Comparison of ENCODE assay signal across 9 mouse cellular contexts in the genomic region with DNA sequence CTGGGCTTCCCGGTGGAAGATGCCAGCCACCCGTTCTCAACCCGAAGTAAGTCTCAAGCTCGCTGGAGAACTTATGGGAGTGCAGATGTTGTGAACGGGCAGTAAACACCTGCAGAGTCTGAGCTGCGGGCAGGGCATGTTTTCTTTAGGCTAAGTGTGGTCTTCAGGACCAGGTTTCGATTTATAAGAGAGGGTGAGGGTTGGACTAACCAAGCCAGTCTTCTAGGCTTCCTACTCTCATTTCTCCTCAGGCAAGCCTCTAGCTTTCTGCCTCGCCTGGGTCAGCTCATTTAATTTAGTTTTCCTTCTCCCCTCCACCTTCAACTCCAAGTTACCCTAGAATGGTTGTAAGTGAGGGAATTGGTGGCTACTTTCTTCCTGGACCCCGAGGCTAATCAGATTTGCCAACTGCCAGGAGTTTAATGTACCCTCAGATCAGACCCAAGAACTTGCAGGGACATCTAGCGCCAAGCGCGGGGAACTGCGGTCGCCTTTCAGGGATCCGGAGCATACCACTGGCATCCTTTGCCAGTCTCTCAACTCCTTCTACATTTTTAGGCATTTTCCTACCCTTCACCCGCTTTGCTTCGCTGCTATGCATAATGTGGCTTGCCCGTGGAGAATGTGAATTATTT. TPM values are rescaled to one million over a fixed set of nuclear protein-coding genes. Genes with fewer than 3 reads are reported as not detected.
A peak's percentile ranks its signal among the peaks of the same experiment; 100 is the strongest.
DNase-seq lines count a peak whose midpoint lies in the region; ATAC-seq and TF ChIP-seq lines count a peak whose summit lies in the region.
"Had no signal": no experiment of that assay in that cellular context is flagged by ENCODE, and none has a peak within 500 bp of the region (broad histone marks: within the 10 kb centered on the region; RNA-seq: fewer than 3 reads in every experiment).

No protein-coding gene starts in this region.

- no peak overlapping the region for H3K27ac ChIP-seq in midbrain, embryonic 11.5 days (ENCODE audit: low read depth, low read length)
- no peak overlapping the region for H3K27ac ChIP-seq in midbrain, embryonic 13.5 days
- no peak overlapping the region for H3K27ac ChIP-seq in embryonic fibroblast, embryonic 13.5 days (ENCODE audit: insufficient read depth, low read length)
- no peak overlapping the region for H3K27ac ChIP-seq in neural tube, embryonic 13.5 days (replicated peaks)

- no peak for TF ChIP-seq POLR2A in embryonic fibroblast, embryonic 13.5 days (IDR thresholded peaks at IDR 0.05; ENCODE audit: low read depth, low read length)

- TF ChIP-seq CTCF in embryonic fibroblast, embryonic 13.5 days (IDR thresholded peaks at IDR 0.05; ENCODE audit: borderline replicate concordance, insufficient read depth, low read length): peak; percentile 32; the same call in 1 of the 2 replicates

- H3K9ac ChIP-seq in midbrain, embryonic 11.5 days (ENCODE audit: low read length): no peak overlapping the region
- no peak overlapping the region for H3K9ac ChIP-seq in midbrain, embryonic 13.5 days (replicated peaks)
- H3K9ac ChIP-seq in neural tube, embryonic 13.5 days: no peak overlapping the region

- H3K36me3 ChIP-seq in midbrain, embryonic 11.5 days (ENCODE audit: control insufficient read depth, insufficient read depth, low read length): no peaks in the 10 kb centered on the region
- no peaks in the 10 kb centered on the region for H3K36me3 ChIP-seq in midbrain, embryonic 13.5 days
- H3K36me3 ChIP-seq in neural tube, embryonic 13.5 days: no peaks in the 10 kb centered on the region

- ATAC-seq in midbrain, embryonic 11.5 days (ENCODE audit: low FRiP score): peak; percentile 39; the same call in 1 of the 2 replicates
- no peak for ATAC-seq in midbrain, embryonic 13.5 days
- ATAC-seq in neural tube, embryonic 13.5 days (ENCODE audit: low read depth): 0 out of 2 replicates have a peak, but pooled peaks have one; percentile 60

- H3K4me3 ChIP-seq in midbrain, embryonic 11.5 days (ENCODE audit: low read depth, low read length): no peak overlapping the region
- H3K4me3 ChIP-seq in midbrain, embryonic 13.5 days (replicated peaks): no peak overlapping the region
- H3K4me3 ChIP-seq in embryonic fibroblast, embryonic 13.5 days (ENCODE audit: insufficient read depth, low read length): no peak overlapping the region
- no peak overlapping the region for H3K4me3 ChIP-seq in neural tube, embryonic 13.5 days

- intact Hi-C loops in left cerebral cortex, postnatal 4 days (cut with DNase I): loop anchor here (2.0 to 5.0 kb wide), 5 partner anchors 363 to 1111 kb away; no protein-coding TSS in a partner anchor

- no peak overlapping the region for H3K4me2 ChIP-seq in midbrain, embryonic 11.5 days
- H3K4me2 ChIP-seq in midbrain, embryonic 13.5 days (replicated peaks): no peak overlapping the region
- H3K4me2 ChIP-seq in neural tube, embryonic 13.5 days: no peak overlapping the region

- WGBS in midbrain, embryonic 11.5 days: 3% methylated on average over 18 of the region's 18 CpGs
- 5% methylated on average over 18 of the region's 18 CpGs for WGBS in midbrain, embryonic 13.5 days
- 2% methylated on average over 18 of the region's 18 CpGs for WGBS in neural tube, embryonic 13.5 days

- H3K9me3 ChIP-seq in midbrain, embryonic 11.5 days (ENCODE audit: control insufficient read depth, low read length): no peaks in the 10 kb centered on the region
- no peaks in the 10 kb centered on the region for H3K9me3 ChIP-seq in midbrain, embryonic 13.5 days
- H3K9me3 ChIP-seq in neural tube, embryonic 13.5 days: no peaks in the 10 kb centered on the region

- H3K27me3 ChIP-seq in midbrain, embryonic 11.5 days (ENCODE audit: control insufficient read depth, insufficient read depth, low read length): peaks cover 96% of the 10 kb centered on the region
- peaks cover 99% of the 10 kb centered on the region for H3K27me3 ChIP-seq in midbrain, embryonic 13.5 days
- peaks cover 99% of the 10 kb centered on the region for H3K27me3 ChIP-seq in neural tube, embryonic 13.5 days

- peak; percentile 84 to 85 for DNase-seq in cerebellum, postnatal 10 days
- no peak for DNase-seq in cerebellum, adult 11 months
- DNase-seq in midbrain, embryonic 11.5 days (ENCODE audit: low spot score, missing footprints): peak; percentile 93
- DNase-seq in left cerebral cortex, postnatal 4 days: peak; percentile 74
- DNase-seq in gastrocnemius, postnatal 10 days: no peak

- peaks cover 7% of the 10 kb centered on the region; the same call in 1 of the 2 replicates for H3K4me1 ChIP-seq in midbrain, embryonic 11.5 days (ENCODE audit: control insufficient read depth, insufficient read depth, low read length)
- peaks cover 7% of the 10 kb centered on the region for H3K4me1 ChIP-seq in midbrain, embryonic 13.5 days (replicated peaks)
- no peaks in the 10 kb centered on the region for H3K4me1 ChIP-seq in embryonic fibroblast, embryonic 13.5 days (ENCODE audit: control insufficient read depth, insufficient read depth, low read length)
- peaks cover 12% of the 10 kb centered on the region for H3K4me1 ChIP-seq in neural tube, embryonic 13.5 days (replicated peaks)

RNA-seq across cellular contexts. Expression of gene Evx2, which starts 4.1 kb away (rescaled TPM):
- polyA plus RNA-seq in midbrain, embryonic 11.5 days (2014; fragmentation: Nextera tagmentation; extraction: Ambion mirVana): 1.5 and 1.9 TPM in 2 replicates
- polyA plus RNA-seq in midbrain, embryonic 13.5 days (2015; fragmentation: Nextera tagmentation; extraction: Ambion mirVana): 0.62 and 0.89 TPM in 2 replicates
- 0.35 and 0.74 TPM in 2 replicates for polyA plus RNA-seq in embryonic fibroblast, embryonic 13.5 days (2011; ENCODE audit: insufficient read length, low read depth, missing spikeins)
- total RNA-seq in left cerebral cortex, postnatal 4 days (2021): not detected
- 0.43 and 0.67 TPM in 2 replicates for polyA plus RNA-seq in neural tube, embryonic 13.5 days (2015; fragmentation: Nextera tagmentation; extraction: Ambion mirVana)
- total RNA-seq in gastrocnemius, postnatal 10 days (2021): under 1 TPM in 1 of 2 experiments, not detected in 1; 0.07 TPM
- polyA plus RNA-seq: lung, embryonic 16.5 days had no signal

RNA-seq across cellular contexts. Expression of gene Hoxd13, which starts 4.7 kb away (rescaled TPM):
- not detected in 2 replicates for polyA plus RNA-seq in midbrain, embryonic 11.5 days (2014; fragmentation: Nextera tagmentation; extraction: Ambion mirVana)
- not detected in 2 replicates for polyA plus RNA-seq in midbrain, embryonic 13.5 days (2015; fragmentation: Nextera tagmentation; extraction: Ambion mirVana)
- 17.0 and 20.1 TPM in 2 replicates for polyA plus RNA-seq in embryonic fibroblast, embryonic 13.5 days (2011; ENCODE audit: insufficient read length, low read depth, missing spikeins)
- total RNA-seq in left cerebral cortex, postnatal 4 days (2021): not detected
- 0.10 and 0.19 TPM in 2 replicates for polyA plus RNA-seq in neural tube, embryonic 13.5 days (2015; fragmentation: Nextera tagmentation; extraction: Ambion mirVana)
- total RNA-seq in gastrocnemius, postnatal 10 days (2021): not detected
- polyA plus RNA-seq: lung, embryonic 16.5 days had no signal

RNA-seq across cellular contexts. Expression of gene Hoxd12, which starts 11.4 kb away (rescaled TPM):
- polyA plus RNA-seq in midbrain, embryonic 11.5 days (2014; fragmentation: Nextera tagmentation; extraction: Ambion mirVana): not detected in 2 replicates
- polyA plus RNA-seq in midbrain, embryonic 13.5 days (2015; fragmentation: Nextera tagmentation; extraction: Ambion mirVana): not detected in 2 replicates
- 2.3 and 3.7 TPM in 2 replicates for polyA plus RNA-seq in embryonic fibroblast, embryonic 13.5 days (2011; ENCODE audit: insufficient read length, low read depth, missing spikeins)
- total RNA-seq in left cerebral cortex, postnatal 4 days (2021): not detected
- 0.50 and 1.7 TPM in 2 replicates for polyA plus RNA-seq in neural tube, embryonic 13.5 days (2015; fragmentation: Nextera tagmentation; extraction: Ambion mirVana)
- not detected for total RNA-seq in gastrocnemius, postnatal 10 days (2021)
- polyA plus RNA-seq: lung, embryonic 16.5 days had no signal

RNA-seq across cellular contexts. Expression of gene Hoxd11, which starts 15.9 kb away (rescaled TPM):
- not detected in 2 replicates for polyA plus RNA-seq in midbrain, embryonic 11.5 days (2014; fragmentation: Nextera tagmentation; extraction: Ambion mirVana)
- not detected in 2 replicates for polyA plus RNA-seq in midbrain, embryonic 13.5 days (2015; fragmentation: Nextera tagmentation; extraction: Ambion mirVana)
- polyA plus RNA-seq in embryonic fibroblast, embryonic 13.5 days (2011; ENCODE audit: insufficient read length, low read depth, missing spikeins): 2.8 and 3.8 TPM in 2 replicates
- not detected for total RNA-seq in left cerebral cortex, postnatal 4 days (2021)
- 4.0 and 6.5 TPM in 2 replicates for polyA plus RNA-seq in neural tube, embryonic 13.5 days (2015; fragmentation: Nextera tagmentation; extraction: Ambion mirVana)
- under 1 TPM; 0.23 to 0.56 TPM for total RNA-seq in gastrocnemius, postnatal 10 days (2021)
- polyA plus RNA-seq: lung, embryonic 16.5 days had no signal

RNA-seq across cellular contexts. Expression of gene Hoxd10, which starts 28.3 kb away (rescaled TPM):
- polyA plus RNA-seq in midbrain, embryonic 11.5 days (2014; fragmentation: Nextera tagmentation; extraction: Ambion mirVana): not detected in 2 replicates
- polyA plus RNA-seq in midbrain, embryonic 13.5 days (2015; fragmentation: Nextera tagmentation; extraction: Ambion mirVana): not detected in 2 replicates
- 3.7 and 4.4 TPM in 2 replicates for polyA plus RNA-seq in embryonic fibroblast, embryonic 13.5 days (2011; ENCODE audit: insufficient read length, low read depth, missing spikeins)
- not detected for total RNA-seq in left cerebral cortex, postnatal 4 days (2021)
- polyA plus RNA-seq in neural tube, embryonic 13.5 days (2015; fragmentation: Nextera tagmentation; extraction: Ambion mirVana): 87.2 and 132 TPM in 2 replicates
- 1 to 10 TPM; 3.9 to 4.5 TPM for total RNA-seq in gastrocnemius, postnatal 10 days (2021)

Comparison
In these comparisons a context has a peak if more than half of its experiments do, and no peak if none do; other contexts are left out.
1. DNase-seq: peak in cerebellum, postnatal 10 days (2 of 2), midbrain, embryonic 11.5 days (single experiment) and left cerebral cortex, postnatal 4 days (single experiment); none in cerebellum, adult 11 months (single experiment) and gastrocnemius, postnatal 10 days (single experiment).
2. RNA of gene Hoxd13, which starts 4.7 kb away (polyA plus RNA-seq): 17.0 to 20.1 TPM in embryonic fibroblast, embryonic 13.5 days; 0.10 to 0.19 TPM in neural tube, embryonic 13.5 days, not detected in midbrain, embryonic 13.5 days and not detected in midbrain, embryonic 11.5 days; every median in the first group is over 10 times any median in the second.